Mouse (Mus musculus): Measurements from ENCODE around the gene Cyfip1. TPM values are rescaled to one million over a fixed set of nuclear protein-coding genes. Genes with fewer than 3 reads are reported as not detected.
A peak's percentile ranks its signal among the peaks of the same experiment; 100 is the strongest.

The Cyfip1 gene
- polyA plus RNA-seq, 1 experiment from 2014 or later = 119 TPM

- Histone ChIP-seq H3K4me2 (replicated peaks; ENCODE audit: low read depth, low read length) (no peak overlapping the region), H3K27ac (ENCODE audit: low read depth, low read length) (no peak overlapping the region), H3K9me3 (ENCODE audit: control insufficient read depth, low read length) (no peaks in the 10 kb centered on the region), H3K4me1 (ENCODE audit: control insufficient read depth, insufficient read depth, low read length) (no peaks in the 10 kb centered on the region), H3K9ac (ENCODE audit: low read depth, low read length) (no peak overlapping the region), H3K4me3 (ENCODE audit: low read length) (no peak overlapping the region), H3K36me3 (ENCODE audit: control insufficient read depth, insufficient read depth, low read length) (no peaks in the 10 kb centered on the region), H3K27me3 (ENCODE audit: control insufficient read depth, insufficient read depth, low read length) (no peaks in the 10 kb centered on the region)
- ATAC-seq (ENCODE audit: low FRiP score, low TSS enrichment) = no peak
- 91% methylated on average over 3 of the region's 3 CpGs for WGBS
Measured at GRCm38 (mm10) chr7:55858836-55859517, 17.4 kb downstream of the Cyfip1 start.

- no peaks in the 10 kb centered on the region for H3K4me1 ChIP-seq (ENCODE audit: control insufficient read depth, insufficient read depth, low read length)
- no peak overlapping the region for H3K4me2 ChIP-seq (replicated peaks; ENCODE audit: low read depth, low read length)
- WGBS = 83% methylated on average over 2 of the region's 2 CpGs
- no peak for ATAC-seq (ENCODE audit: low FRiP score, low TSS enrichment)
- H3K27me3 ChIP-seq (ENCODE audit: control insufficient read depth, insufficient read depth, low read length) = no peaks in the 10 kb centered on the region
- no peak overlapping the region for H3K27ac ChIP-seq (ENCODE audit: low read depth, low read length)
- H3K36me3 ChIP-seq (ENCODE audit: control insufficient read depth, insufficient read depth, low read length) = no peaks in the 10 kb centered on the region
- no peak overlapping the region for H3K9ac ChIP-seq (ENCODE audit: low read depth, low read length)
- H3K9me3 ChIP-seq (ENCODE audit: control insufficient read depth, low read length) = no peaks in the 10 kb centered on the region
- H3K4me3 ChIP-seq (ENCODE audit: low read length) = no peak overlapping the region
Measured at GRCm38 (mm10) chr7:55859518-55859872, 17.9 kb downstream of the Cyfip1 start.

- H3K36me3 ChIP-seq (ENCODE audit: control insufficient read depth, insufficient read depth, low read length) = no peaks in the 10 kb centered on the region
- no peaks in the 10 kb centered on the region for H3K4me1 ChIP-seq (ENCODE audit: control insufficient read depth, insufficient read depth, low read length)
- H3K27me3 ChIP-seq (ENCODE audit: control insufficient read depth, insufficient read depth, low read length) = no peaks in the 10 kb centered on the region
- no peaks in the 10 kb centered on the region for H3K9me3 ChIP-seq (ENCODE audit: control insufficient read depth, low read length)
- ATAC-seq (ENCODE audit: low FRiP score, low TSS enrichment) = no peak
- H3K9ac ChIP-seq (ENCODE audit: low read depth, low read length) = no peak overlapping the region
- no peak overlapping the region for H3K27ac ChIP-seq (ENCODE audit: low read depth, low read length)
- no peak overlapping the region for H3K4me2 ChIP-seq (replicated peaks; ENCODE audit: low read depth, low read length)
- no peak overlapping the region for H3K4me3 ChIP-seq (ENCODE audit: low read length)
- WGBS = 85% methylated on average over 6 of the region's 6 CpGs
Measured at GRCm38 (mm10) chr7:55859956-55860355, 18.4 kb downstream of the Cyfip1 start.

GRCm38 (mm10) chr7:55861175-55861574 lies 19.6 kb downstream of the Cyfip1 start:
- no peak overlapping the region for H3K4me2 ChIP-seq (replicated peaks; ENCODE audit: low read depth, low read length)
- no peak for ATAC-seq (ENCODE audit: low FRiP score, low TSS enrichment)
- no peak overlapping the region for H3K9ac ChIP-seq (ENCODE audit: low read depth, low read length)
- H3K36me3 ChIP-seq (ENCODE audit: control insufficient read depth, insufficient read depth, low read length) = no peaks in the 10 kb centered on the region
- H3K9me3 ChIP-seq (ENCODE audit: control insufficient read depth, low read length) = no peaks in the 10 kb centered on the region
- no peak overlapping the region for H3K4me3 ChIP-seq (ENCODE audit: low read length)
- H3K27ac ChIP-seq (ENCODE audit: low read depth, low read length) = no peak overlapping the region
- 82% methylated on average over 4 of the region's 4 CpGs for WGBS
- H3K27me3 ChIP-seq (ENCODE audit: control insufficient read depth, insufficient read depth, low read length) = no peaks in the 10 kb centered on the region
- H3K4me1 ChIP-seq (ENCODE audit: control insufficient read depth, insufficient read depth, low read length) = no peaks in the 10 kb centered on the region

- Histone ChIP-seq H3K27ac (ENCODE audit: low read depth, low read length) (no peak overlapping the region), H3K9ac (ENCODE audit: low read depth, low read length) (no peak overlapping the region), H3K4me1 (ENCODE audit: control insufficient read depth, insufficient read depth, low read length) (peaks cover 6% of the 10 kb centered on the region; the same call in 1 of the 2 replicates), H3K4me2 (replicated peaks; ENCODE audit: low read depth, low read length) (no peak overlapping the region), H3K27me3 (ENCODE audit: control insufficient read depth, insufficient read depth, low read length) (no peaks in the 10 kb centered on the region), H3K4me3 (ENCODE audit: low read length) (no peak overlapping the region), H3K36me3 (ENCODE audit: control insufficient read depth, insufficient read depth, low read length) (no peaks in the 10 kb centered on the region), H3K9me3 (ENCODE audit: control insufficient read depth, low read length) (no peaks in the 10 kb centered on the region)
- no peak for ATAC-seq (ENCODE audit: low FRiP score, low TSS enrichment)
Measured at GRCm38 (mm10) chr7:55865044-55865443, 23.5 kb downstream of the Cyfip1 start.

GRCm38 (mm10) chr7:55865750-55866416 lies 24.3 kb downstream of the Cyfip1 start:
- no peaks in the 10 kb centered on the region for H3K9me3 ChIP-seq (ENCODE audit: control insufficient read depth, low read length)
- H3K4me3 ChIP-seq (ENCODE audit: low read length) = no peak overlapping the region
- peaks cover 6% of the 10 kb centered on the region; the same call in 1 of the 2 replicates for H3K4me1 ChIP-seq (ENCODE audit: control insufficient read depth, insufficient read depth, low read length)
- no peak overlapping the region for H3K4me2 ChIP-seq (replicated peaks; ENCODE audit: low read depth, low read length)
- no peak overlapping the region for H3K9ac ChIP-seq (ENCODE audit: low read depth, low read length)
- 74% methylated on average over 8 of the region's 8 CpGs for WGBS
- ATAC-seq (ENCODE audit: low FRiP score, low TSS enrichment) = no peak
- no peaks in the 10 kb centered on the region for H3K27me3 ChIP-seq (ENCODE audit: control insufficient read depth, insufficient read depth, low read length)
- H3K27ac ChIP-seq (ENCODE audit: low read depth, low read length) = no peak overlapping the region
- no peaks in the 10 kb centered on the region for H3K36me3 ChIP-seq (ENCODE audit: control insufficient read depth, insufficient read depth, low read length)

GRCm38 (mm10) chr7:55868247-55868646 lies 26.7 kb downstream of the Cyfip1 start:
- 87% methylated on average over 7 of the region's 7 CpGs for WGBS
- no peak for ATAC-seq (ENCODE audit: low FRiP score, low TSS enrichment)
- no peak overlapping the region for H3K4me2 ChIP-seq (replicated peaks; ENCODE audit: low read depth, low read length)
- H3K36me3 ChIP-seq (ENCODE audit: control insufficient read depth, insufficient read depth, low read length) = peaks cover 10% of the 10 kb centered on the region
- H3K9ac ChIP-seq (ENCODE audit: low read depth, low read length) = no peak overlapping the region
- H3K4me3 ChIP-seq (ENCODE audit: low read length) = no peak overlapping the region
- no peaks in the 10 kb centered on the region for H3K9me3 ChIP-seq (ENCODE audit: control insufficient read depth, low read length)
- H3K4me1 ChIP-seq (ENCODE audit: control insufficient read depth, insufficient read depth, low read length) = peaks cover 6% of the 10 kb centered on the region; the same call in 1 of the 2 replicates
- H3K27ac ChIP-seq (ENCODE audit: low read depth, low read length) = no peak overlapping the region
- H3K27me3 ChIP-seq (ENCODE audit: control insufficient read depth, insufficient read depth, low read length) = no peaks in the 10 kb centered on the region

- Histone ChIP-seq H3K9ac (ENCODE audit: low read depth, low read length) (no peak overlapping the region), H3K27me3 (ENCODE audit: control insufficient read depth, insufficient read depth, low read length) (no peaks in the 10 kb centered on the region), H3K27ac (ENCODE audit: low read depth, low read length) (no peak overlapping the region), H3K4me3 (ENCODE audit: low read length) (no peak overlapping the region), H3K9me3 (ENCODE audit: control insufficient read depth, low read length) (no peaks in the 10 kb centered on the region), H3K36me3 (ENCODE audit: control insufficient read depth, insufficient read depth, low read length) (peaks cover 19% of the 10 kb centered on the region), H3K4me2 (replicated peaks; ENCODE audit: low read depth, low read length) (no peak overlapping the region), H3K4me1 (ENCODE audit: control insufficient read depth, insufficient read depth, low read length) (peaks cover 6% of the 10 kb centered on the region; the same call in 1 of the 2 replicates)
- no peak for ATAC-seq (ENCODE audit: low FRiP score, low TSS enrichment)
- 38% methylated on average over 3 of the region's 3 CpGs for WGBS
Measured at GRCm38 (mm10) chr7:55869220-55869619, 27.7 kb downstream of the Cyfip1 start.

GRCm38 (mm10) chr7:55870340-55871020 lies 28.9 kb downstream of the Cyfip1 start:
- no peak overlapping the region for H3K27ac ChIP-seq (ENCODE audit: low read depth, low read length)
- peaks cover 6% of the 10 kb centered on the region; the same call in 1 of the 2 replicates for H3K4me1 ChIP-seq (ENCODE audit: control insufficient read depth, insufficient read depth, low read length)
- no peak overlapping the region for H3K4me3 ChIP-seq (ENCODE audit: low read length)
- no peak overlapping the region for H3K9ac ChIP-seq (ENCODE audit: low read depth, low read length)
- H3K4me2 ChIP-seq (replicated peaks; ENCODE audit: low read depth, low read length) = no peak overlapping the region
- 90% methylated on average over 6 of the region's 6 CpGs for WGBS
- H3K9me3 ChIP-seq (ENCODE audit: control insufficient read depth, low read length) = no peaks in the 10 kb centered on the region
- H3K36me3 ChIP-seq (ENCODE audit: control insufficient read depth, insufficient read depth, low read length) = peaks cover 31% of the 10 kb centered on the region
- peak; percentile 24; the same call in 1 of the 2 replicates for ATAC-seq (ENCODE audit: low FRiP score, low TSS enrichment)
- no peaks in the 10 kb centered on the region for H3K27me3 ChIP-seq (ENCODE audit: control insufficient read depth, insufficient read depth, low read length)
